Mouse (Mus musculus) naive thymus-derived CD4-positive, alpha-beta T cell, adult 2 months (primary cell): Measurements from ENCODE around the gene Tsfm.

Experiments used
- DNase-seq: peaks from one replicate; pipeline ENCODE4 v3.0.0-alpha.2; 2011; ENCODE audit warnings: low read depth

Tsfm gene

GRCm38 (mm10) chr10:126986541-126986961 lies 44.1 kb downstream of the Tsfm start:
- no peak for DNase-seq

DNA sequence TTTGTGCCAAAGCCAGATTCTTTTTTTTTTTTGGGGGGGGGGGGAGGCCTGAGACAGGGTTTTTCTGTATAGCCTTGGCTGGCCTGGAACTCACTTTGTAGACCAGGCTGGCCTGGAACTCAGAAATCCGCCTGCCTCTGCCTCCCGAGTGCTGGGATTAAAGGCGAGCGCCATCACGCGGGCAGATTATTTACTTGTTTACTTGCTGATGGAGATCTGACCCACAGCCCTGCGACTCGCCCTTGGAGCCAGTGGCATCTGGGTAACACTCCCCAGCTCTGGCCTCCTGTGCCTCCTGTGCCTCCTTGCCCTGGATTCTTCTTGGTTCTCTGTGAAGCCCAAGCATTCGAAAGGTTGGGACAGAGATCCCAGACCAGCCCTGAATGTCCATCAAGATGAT lies 45.1 kb downstream of the Tsfm start:
- DNase-seq = no peak

DNA sequence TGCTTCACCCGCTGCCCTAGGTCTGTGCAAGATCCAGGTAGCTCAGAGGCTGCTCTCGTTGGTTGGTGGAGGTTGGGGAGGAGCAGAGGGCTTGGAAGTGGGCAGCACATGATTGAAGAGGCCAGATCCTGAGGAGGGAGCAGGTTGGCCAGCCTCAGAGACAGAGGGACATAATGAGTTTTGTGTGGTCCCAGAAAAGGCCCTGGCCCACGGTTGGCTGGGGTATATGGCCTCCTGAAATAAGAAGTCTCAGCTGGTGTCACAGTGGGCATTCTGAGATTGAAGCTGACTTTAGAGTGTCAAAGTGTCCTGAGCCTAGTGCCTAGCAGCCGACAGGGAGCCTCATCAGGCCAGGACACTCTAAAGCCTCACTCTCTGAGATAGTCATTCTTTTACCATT lies 45.5 kb downstream of the Tsfm start:
- no peak for DNase-seq

GRCm38 (mm10) chr10:126984189-126985004 lies 46.2 kb downstream of the Tsfm start:
- DNase-seq = no peak

GRCm38 (mm10) chr10:126983193-126983725 lies 47.4 kb downstream of the Tsfm start:
- DNase-seq = no peak

DNA sequence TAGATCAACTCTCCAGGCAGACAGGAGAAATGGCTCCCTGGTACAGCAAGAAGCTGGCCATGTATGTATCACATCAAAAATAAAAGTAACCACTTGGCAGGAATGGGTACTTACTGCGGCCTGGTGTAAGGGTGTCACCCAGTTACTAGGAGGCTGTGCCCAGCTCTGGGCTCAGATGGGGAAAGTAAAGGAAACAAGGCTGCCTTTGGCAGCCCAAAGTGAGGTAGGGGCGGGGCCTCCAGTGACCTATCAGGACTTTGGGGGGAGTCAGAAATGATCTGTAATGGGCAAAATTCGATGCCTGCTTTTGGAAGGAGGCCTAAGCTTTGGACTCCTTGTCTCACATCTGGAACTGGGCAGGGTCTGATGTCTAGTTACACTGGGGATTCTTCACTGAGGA lies 48.9 kb downstream of the Tsfm start:
- no peak for DNase-seq

GRCm38 (mm10) chr10:126980933-126981530 lies 49.6 kb downstream of the Tsfm start:
- DNase-seq = no peak

- no peak for DNase-seq
Observed at GRCm38 (mm10) chr10:126980221-126980932, 50.3 kb downstream of the Tsfm start.

GRCm38 (mm10) chr10:126979636-126980151 lies 50.9 kb downstream of the Tsfm start:
- DNase-seq = peak; percentile 49

- DNase-seq = no peak
Observed at GRCm38 (mm10) chr10:126979121-126979635, 51.5 kb downstream of the Tsfm start.

GRCm38 (mm10) chr10:126978277-126978994 lies 52.2 kb downstream of the Tsfm start, which contains the start of gene Ctdsp2:
Gene Ctdsp2, plus strand, starts transcription at chr10:126978717.
- DNase-seq = peak; percentile 92

GRCm38 (mm10) chr10:126977076-126977475 lies 53.6 kb downstream of the Tsfm start:
- DNase-seq = no peak

- DNase-seq = no peak
Observed at GRCm38 (mm10) chr10:126975706-126976105, 54.9 kb downstream of the Tsfm start.

- DNase-seq = no peak
Observed at GRCm38 (mm10) chr10:126972988-126973387, 57.7 kb downstream of the Tsfm start.

DNA sequence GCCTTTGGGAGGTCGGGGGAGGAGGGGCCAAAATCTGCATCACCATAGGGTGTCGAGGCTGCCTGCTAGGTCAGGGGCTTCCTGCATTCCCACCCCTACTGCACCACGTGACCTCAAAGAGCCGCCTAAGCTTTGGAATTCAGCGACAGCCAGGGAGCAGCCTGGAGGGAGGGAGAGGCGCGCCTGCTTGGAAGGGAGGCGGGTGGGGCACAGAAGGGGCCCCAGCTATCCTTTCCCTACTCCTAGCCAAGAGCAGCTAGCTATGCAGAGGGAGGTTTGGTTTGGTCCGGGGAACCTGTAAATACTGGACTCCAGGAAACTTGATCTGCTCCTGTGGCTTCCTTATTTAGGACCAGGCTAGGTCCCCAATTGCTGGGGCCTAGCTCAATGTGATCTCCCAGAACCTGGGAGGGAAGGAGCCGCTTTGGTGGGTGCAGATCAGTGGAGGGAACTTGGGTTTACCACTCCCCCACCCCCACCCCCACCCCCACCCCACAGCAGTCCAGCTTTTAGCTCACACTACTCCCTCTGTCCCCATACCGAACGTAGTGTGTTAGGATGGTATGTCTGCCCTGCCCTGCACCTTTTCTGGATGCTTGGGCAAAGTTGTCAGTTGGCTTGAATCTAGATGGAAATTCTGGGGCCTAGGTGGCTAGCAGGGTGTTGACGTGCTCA lies 58.5 kb downstream of the Tsfm start:
- DNase-seq = no peak

DNA sequence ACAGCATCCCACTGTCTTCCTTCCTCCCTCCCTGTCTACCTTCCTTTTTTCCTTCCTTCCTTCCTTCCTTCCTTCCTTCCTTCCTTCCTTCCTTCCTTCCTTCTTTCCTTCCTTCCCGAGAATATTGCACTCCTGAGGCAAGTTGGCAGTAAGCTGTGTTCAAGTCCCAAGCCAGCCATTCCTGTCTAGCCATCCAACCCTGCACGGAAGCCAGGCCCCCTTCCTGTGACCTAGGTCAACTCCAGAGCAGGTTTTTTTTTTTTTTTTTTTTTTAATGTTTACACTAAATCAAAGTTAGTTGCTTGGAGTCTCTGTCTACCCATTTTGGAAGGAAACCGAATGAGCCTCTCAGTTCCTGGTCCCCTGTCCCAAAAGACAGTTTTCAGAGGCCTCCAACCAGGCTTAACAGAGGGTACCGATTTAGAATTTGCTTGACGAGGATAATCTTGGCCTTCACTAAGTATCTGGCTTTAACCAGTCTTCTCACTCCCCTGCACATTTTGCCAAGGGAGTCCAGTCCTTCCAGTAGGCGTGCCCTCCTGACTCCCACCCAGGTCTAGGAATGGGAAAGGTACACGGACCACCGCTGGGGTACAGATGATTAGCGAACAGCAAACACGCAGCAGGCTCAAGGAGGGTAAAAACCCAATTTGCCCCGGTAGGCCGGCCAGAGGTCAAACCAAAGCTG lies 59.1 kb downstream of the Tsfm start:
- no peak for DNase-seq

DNA sequence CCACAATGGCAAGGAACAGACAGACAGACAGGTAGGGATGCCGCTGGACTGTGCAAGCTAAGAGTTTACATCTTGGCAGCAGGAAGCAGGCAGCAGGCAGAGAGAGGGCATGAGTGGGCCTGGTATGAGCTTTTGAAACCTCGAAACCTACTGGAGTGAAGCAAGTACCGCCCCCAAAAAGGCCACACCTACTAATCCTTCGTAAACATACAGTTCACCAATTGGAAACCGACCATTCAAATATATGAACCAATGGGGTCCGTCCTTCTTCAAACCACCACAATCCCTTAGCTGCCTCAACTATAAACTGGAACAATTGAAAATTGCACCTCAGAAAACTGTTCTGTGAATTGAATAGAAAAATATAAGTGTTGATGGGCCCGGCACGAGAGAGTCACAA lies 66.8 kb downstream of the Tsfm start:
- DNase-seq = no peak

- DNase-seq = no peak
Observed at GRCm38 (mm10) chr10:126962966-126963330, 67.7 kb downstream of the Tsfm start.

- no peak for DNase-seq
Observed at GRCm38 (mm10) chr10:126962271-126962965, 68.2 kb downstream of the Tsfm start.

- no peak for DNase-seq
Observed at GRCm38 (mm10) chr10:126961757-126962156, 68.9 kb downstream of the Tsfm start.
